Mouse (Mus musculus): ENCODE data around the gene Mif. TPM values are rescaled to one million over a fixed set of nuclear protein-coding genes. Genes with fewer than 3 reads are reported as not detected.
"Not testable (repeated sequence)": the region's sequence is repeated elsewhere in the genome, so short reads cannot be mapped to it uniquely, and the experiment has no call there.

Mif gene
- polyA plus RNA-seq (2015; fragmentation: Nextera tagmentation; extraction: Ambion mirVana), result 2,411 and 2,681 TPM in 2 replicates

GRCm38 (mm10) chr10:75859786-75860470 is at the start of gene Mif:
Gene Mif, minus strand, starts transcription at chr10:75860240.
- Histone ChIP-seq H3K4me1 (peaks cover 35% of the 10 kb centered on the region), H3K4me2 (peak within 1 kb of the TSS; percentile 84), H3K27ac (replicated peaks) (peak within 1 kb of the TSS; percentile 98), H3K36me3 (peaks cover 21% of the 10 kb centered on the region), H3K4me3 (peak within 1 kb of the TSS; percentile 82), H3K9ac (peak within 1 kb of the TSS; percentile 97)
- H3K27me3 ChIP-seq (replicated peaks); H3K9me3 ChIP-seq: not testable (repeated sequence)
- ATAC-seq (ENCODE audit: extremely low read depth, insufficient number of reproducible peaks, low FRiP score, low TSS enrichment), result peak; percentile 94
- under 1% methylated on average over 38 of the region's 46 CpGs for WGBS

- Histone ChIP-seq H3K9ac (no peak overlapping the region), H3K9me3 (no peaks in the 10 kb centered on the region), H3K4me1 (no peaks in the 10 kb centered on the region), H3K4me2 (no peak overlapping the region), H3K36me3 (peaks cover 98% of the 10 kb centered on the region), H3K27ac (replicated peaks) (no peak overlapping the region), H3K27me3 (replicated peaks) (no peaks in the 10 kb centered on the region), H3K4me3 (no peak overlapping the region)
- ATAC-seq (ENCODE audit: extremely low read depth, insufficient number of reproducible peaks, low FRiP score, low TSS enrichment), result no peak
- WGBS, result 93% methylated on average over 4 of the region's 4 CpGs
These were observed 46.8 kb upstream of the Mif start for GRCm38 (mm10) chr10:75906882-75907281.

GRCm38 (mm10) chr10:75904391-75904790 is 44.4 kb upstream of the Mif start:
- 81% methylated on average over 5 of the region's 5 CpGs for WGBS
- no peaks in the 10 kb centered on the region for H3K9me3 ChIP-seq
- H3K4me1 ChIP-seq, result peaks cover 6% of the 10 kb centered on the region
- H3K4me2 ChIP-seq, result no peak overlapping the region
- H3K4me3 ChIP-seq, result no peak overlapping the region
- no peak for ATAC-seq (ENCODE audit: extremely low read depth, insufficient number of reproducible peaks, low FRiP score, low TSS enrichment)
- no peak overlapping the region for H3K27ac ChIP-seq (replicated peaks)
- H3K36me3 ChIP-seq, result peaks cover 96% of the 10 kb centered on the region
- no peaks in the 10 kb centered on the region for H3K27me3 ChIP-seq (replicated peaks)
- H3K9ac ChIP-seq, result no peak overlapping the region

- H3K4me1 ChIP-seq, result peaks cover 29% of the 10 kb centered on the region
- H3K27me3 ChIP-seq (replicated peaks), result no peaks in the 10 kb centered on the region
- no peak overlapping the region for H3K4me2 ChIP-seq
- peak overlapping the region; percentile 17 for H3K9ac ChIP-seq
- H3K9me3 ChIP-seq, result no peaks in the 10 kb centered on the region
- 42% methylated on average over 3 of the region's 3 CpGs for WGBS
- peak; percentile 40; the same call in 1 of the 2 replicates for ATAC-seq (ENCODE audit: extremely low read depth, insufficient number of reproducible peaks, low FRiP score, low TSS enrichment)
- peaks cover 90% of the 10 kb centered on the region for H3K36me3 ChIP-seq
- H3K27ac ChIP-seq (replicated peaks), result peak overlapping the region; percentile 75
- H3K4me3 ChIP-seq, result no peak overlapping the region
These were observed 38.8 kb upstream of the Mif start for GRCm38 (mm10) chr10:75898846-75899245.

GRCm38 (mm10) chr10:75898039-75898564 is 38.1 kb upstream of the Mif start:
- ATAC-seq (ENCODE audit: extremely low read depth, insufficient number of reproducible peaks, low FRiP score, low TSS enrichment), result no peak
- 77% methylated on average over 6 of the region's 6 CpGs for WGBS
- Histone ChIP-seq H3K4me2 (no peak overlapping the region), H3K4me1 (peaks cover 35% of the 10 kb centered on the region), H3K27me3 (replicated peaks) (no peaks in the 10 kb centered on the region), H3K27ac (replicated peaks) (peak overlapping the region; percentile 75), H3K9me3 (no peaks in the 10 kb centered on the region), H3K36me3 (peaks cover 83% of the 10 kb centered on the region), H3K4me3 (no peak overlapping the region), H3K9ac (peak overlapping the region; percentile 17; the same call in 1 of the 2 replicates)

GRCm38 (mm10) chr10:75897373-75897772 is 37.3 kb upstream of the Mif start:
- no peak overlapping the region for H3K4me3 ChIP-seq
- H3K9ac ChIP-seq, result no peak overlapping the region
- peaks cover 39% of the 10 kb centered on the region for H3K4me1 ChIP-seq
- no peaks in the 10 kb centered on the region for H3K9me3 ChIP-seq
- ATAC-seq (ENCODE audit: extremely low read depth, insufficient number of reproducible peaks, low FRiP score, low TSS enrichment), result no peak
- WGBS, result 49% methylated on average over 6 of the region's 6 CpGs
- no peak overlapping the region for H3K4me2 ChIP-seq
- no peaks in the 10 kb centered on the region for H3K27me3 ChIP-seq (replicated peaks)
- H3K36me3 ChIP-seq, result peaks cover 76% of the 10 kb centered on the region
- no peak overlapping the region for H3K27ac ChIP-seq (replicated peaks)

GRCm38 (mm10) chr10:75896208-75896607 is 36.2 kb upstream of the Mif start:
- ATAC-seq (ENCODE audit: extremely low read depth, insufficient number of reproducible peaks, low FRiP score, low TSS enrichment), result no peak
- H3K4me3 ChIP-seq, result no peak overlapping the region
- 93% methylated on average over 1 of the region's 1 CpGs for WGBS
- H3K4me2 ChIP-seq, result no peak overlapping the region
- H3K9ac ChIP-seq, result no peak overlapping the region
- peaks cover 64% of the 10 kb centered on the region for H3K36me3 ChIP-seq
- no peaks in the 10 kb centered on the region for H3K27me3 ChIP-seq (replicated peaks)
- H3K9me3 ChIP-seq, result no peaks in the 10 kb centered on the region
- no peak overlapping the region for H3K27ac ChIP-seq (replicated peaks)
- H3K4me1 ChIP-seq, result peaks cover 39% of the 10 kb centered on the region

GRCm38 (mm10) chr10:75895730-75896129 is 35.7 kb upstream of the Mif start:
- Histone ChIP-seq H3K4me2 (no peak overlapping the region), H3K4me1 (peaks cover 39% of the 10 kb centered on the region), H3K36me3 (peaks cover 59% of the 10 kb centered on the region), H3K9ac (no peak overlapping the region), H3K4me3 (no peak overlapping the region), H3K27ac (replicated peaks) (no peak overlapping the region), H3K27me3 (replicated peaks) (no peaks in the 10 kb centered on the region), H3K9me3 (no peaks in the 10 kb centered on the region)
- ATAC-seq (ENCODE audit: extremely low read depth, insufficient number of reproducible peaks, low FRiP score, low TSS enrichment), result no peak
- WGBS, result 89% methylated on average over 5 of the region's 5 CpGs

GRCm38 (mm10) chr10:75894601-75895000 is 34.6 kb upstream of the Mif start:
- 73% methylated on average over 6 of the region's 6 CpGs for WGBS
- H3K9ac ChIP-seq, result no peak overlapping the region
- ATAC-seq (ENCODE audit: extremely low read depth, insufficient number of reproducible peaks, low FRiP score, low TSS enrichment), result no peak
- no peak overlapping the region for H3K4me2 ChIP-seq
- no peak overlapping the region for H3K27ac ChIP-seq (replicated peaks)
- H3K4me1 ChIP-seq, result peaks cover 35% of the 10 kb centered on the region
- H3K36me3 ChIP-seq, result peaks cover 49% of the 10 kb centered on the region
- H3K9me3 ChIP-seq, result no peaks in the 10 kb centered on the region
- no peak overlapping the region for H3K4me3 ChIP-seq
- H3K27me3 ChIP-seq (replicated peaks), result no peaks in the 10 kb centered on the region

GRCm38 (mm10) chr10:75893089-75893750 is 33.2 kb upstream of the Mif start, which contains the start of gene Derl3:
Gene Derl3, plus strand, starts transcription at chr10:75893413.
- peak; percentile 94 for ATAC-seq (ENCODE audit: extremely low read depth, insufficient number of reproducible peaks, low FRiP score, low TSS enrichment)
- Histone ChIP-seq H3K9ac (peak within 1 kb of the TSS; percentile 73), H3K27ac (replicated peaks) (no peak within 1 kb of the TSS)

GRCm38 (mm10) chr10:75889406-75890153 is 29.5 kb upstream of the Mif start:
- Histone ChIP-seq H3K4me2 (no peak overlapping the region), H3K9ac (no peak overlapping the region), H3K27ac (replicated peaks) (no peak overlapping the region), H3K4me3 (no peak overlapping the region), H3K27me3 (replicated peaks) (no peaks in the 10 kb centered on the region), H3K9me3 (no peaks in the 10 kb centered on the region), H3K4me1 (peaks cover 24% of the 10 kb centered on the region), H3K36me3 (peaks cover 7% of the 10 kb centered on the region)
- no peak for ATAC-seq (ENCODE audit: extremely low read depth, insufficient number of reproducible peaks, low FRiP score, low TSS enrichment)
- 40% methylated on average over 8 of the region's 8 CpGs for WGBS

More at GRCm38 (mm10) chr10:75893089-75893750, 33.2 kb upstream of the Mif start, which contains the start of gene Derl3:
- Histone ChIP-seq H3K27me3 (replicated peaks) (no peaks in the 10 kb centered on the region), H3K4me1 (peaks cover 30% of the 10 kb centered on the region), H3K4me3 (peak within 1 kb of the TSS; percentile 53), H3K4me2 (peak within 1 kb of the TSS; percentile 87), H3K36me3 (peaks cover 42% of the 10 kb centered on the region), H3K9me3 (no peaks in the 10 kb centered on the region)
- WGBS, result under 1% methylated on average over 50 of the region's 51 CpGs
